Mouse (Mus musculus) embryonic facial prominence, embryonic 11.5 days (tissue): ENCODE results near the gene Unc119b. TPM values are rescaled to one million over a fixed set of nuclear protein-coding genes. Genes with fewer than 3 reads are reported as not detected.

Experiments
- ATAC-seq: fragments of 200-750 bp; cut with Nextera tagmentation; replicated peaks from 2 replicates; pipeline ENCODE4 v1.8.0; 2017; ENCODE audit warnings: low read depth; ENCODE audit not compliant: insufficient number of reproducible peaks, low FRiP score, low TSS enrichment
- DNase-seq: peaks from one replicate; pipeline ENCODE4 v3.0.0-alpha.2; 2015; ENCODE audit warnings: low spot score
- H3K27ac ChIP-seq: fragments of 300-500 bp; sonication (generic); replicated peaks from 2 replicates; pipeline ENCODE4 v1.5.1; 2014; ENCODE audit warnings: mild to moderate bottlenecking, low read depth, low read length, control low read depth
- H3K27me3 ChIP-seq: fragments of 300-500 bp; sonication (generic); 2 replicates; pipeline ENCODE4 v1.6.1; 2014; ENCODE audit warnings: mild to moderate bottlenecking, low read length, moderate library complexity, mixed read lengths; ENCODE audit not compliant: control insufficient read depth, insufficient read depth
- H3K36me3 ChIP-seq: fragments of 300-500 bp; sonication (generic); replicated peaks from 2 replicates; pipeline ENCODE4 v1.6.1; 2014; ENCODE audit warnings: low read depth, mild to moderate bottlenecking, low read length, moderate library complexity, mixed read lengths; ENCODE audit not compliant: control insufficient read depth, insufficient read depth
- H3K4me1 ChIP-seq: fragments of 300-500 bp; sonication (generic); 2 replicates; pipeline ENCODE4 v1.6.1; 2014; ENCODE audit warnings: low read length, mixed read lengths; ENCODE audit not compliant: control insufficient read depth, insufficient read depth
- H3K4me2 ChIP-seq: fragments of 300-500 bp; sonication (generic); 2 replicates; pipeline ENCODE4 v1.6.1; 2014; ENCODE audit warnings: low read depth, mild to moderate bottlenecking, control low read depth, low read length, moderate library complexity
- H3K4me3 ChIP-seq: fragments of 300-500 bp; sonication (generic); 2 replicates; pipeline ENCODE4 v1.5.1; 2014; ENCODE audit warnings: low read depth, low read length, control low read depth
- H3K9ac ChIP-seq: fragments of 300-500 bp; sonication (generic); replicated peaks from 2 replicates; pipeline ENCODE4 v1.6.1; 2014; ENCODE audit warnings: mild to moderate bottlenecking, control low read depth, low read length
- H3K9me3 ChIP-seq: fragments of 300-500 bp; sonication (generic); replicated peaks from 2 replicates; pipeline ENCODE4 v1.6.1; 2016; ENCODE audit warnings: mild to moderate bottlenecking, low read length, inconsistent platforms, mixed read lengths; ENCODE audit not compliant: control insufficient read depth
- WGBS: fragments of 180-500 bp; shearing (Covaris S2); extraction: QIAGEN DNeasy Blood & Tissue Kit; methylation state at CpG from one replicate; pipeline ENCODE4 v1.1.7; 2014; 5-methylcytosine and 5-hydroxymethylcytosine counted together
- polyA plus RNA-seq: library from polyadenylated mRNA; unstranded; fragments of >200 nt; fragmentation: Nextera tagmentation; extraction: Ambion mirVana; gene quantifications from 2 replicates; pipeline ENCODE4 v1.2.1, GENCODE M21; 2014

The Unc119b gene
- polyA plus RNA-seq, 1 experiment from 2014 or later, result 49.6 TPM

DNA sequence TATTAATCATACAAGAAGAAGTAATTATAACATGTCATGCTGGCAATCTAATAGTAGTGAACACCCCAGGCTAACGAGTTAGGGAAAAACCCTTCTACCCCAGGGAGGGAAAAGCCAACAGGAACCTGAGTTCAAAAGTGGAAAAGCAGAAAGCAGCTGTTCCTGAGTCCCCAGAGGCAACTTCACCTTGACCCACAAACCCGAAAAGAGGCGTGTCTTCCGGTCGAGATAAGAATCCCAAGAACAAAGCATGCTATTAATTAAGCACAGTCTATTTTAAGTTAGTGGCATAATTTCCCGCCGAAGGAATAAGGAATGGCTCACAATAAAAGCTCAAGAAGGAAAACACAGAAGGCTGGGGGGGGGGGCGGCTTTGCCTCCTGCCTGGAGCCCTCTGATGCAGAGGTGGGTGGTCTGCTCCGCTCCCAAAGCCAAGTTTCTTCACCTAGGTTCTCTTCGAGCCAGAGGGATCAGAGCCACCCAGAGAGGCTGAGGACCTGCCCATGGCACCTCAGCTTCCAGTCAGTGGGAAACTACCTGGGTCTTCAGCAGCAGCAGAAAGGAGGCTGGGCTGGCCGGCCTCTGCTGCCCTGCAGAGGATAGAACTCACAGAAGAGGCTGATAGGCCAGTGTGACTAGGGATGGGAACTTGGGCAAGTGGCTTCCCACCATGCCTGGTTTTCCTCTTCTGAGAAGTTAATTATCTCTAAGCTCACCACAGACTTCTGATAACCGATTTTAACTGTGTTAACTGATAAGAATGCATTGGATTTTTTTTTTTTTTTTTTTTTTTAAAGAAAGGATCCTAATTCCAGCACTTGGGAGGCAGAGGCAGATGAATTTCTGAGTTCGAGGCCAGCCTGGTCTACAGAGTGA lies 26.5 kb upstream of the Unc119b start:
- Histone ChIP-seq H3K27ac (0 out of 2 replicates have a peak overlapping the region, but pooled peaks have one; percentile 31), H3K36me3 (no peaks in the 10 kb centered on the region), H3K4me1 (no peaks in the 10 kb centered on the region; the same call in 1 of the 2 replicates), H3K4me3 (no peak overlapping the region), H3K9me3 (no peaks in the 10 kb centered on the region), H3K9ac (no peak overlapping the region), H3K27me3 (no peaks in the 10 kb centered on the region), H3K4me2 (no peak overlapping the region)
- DNase-seq (peak; percentile 48), ATAC-seq (no peak)
- WGBS, result 37% methylated on average over 13 of the region's 13 CpGs

DNA sequence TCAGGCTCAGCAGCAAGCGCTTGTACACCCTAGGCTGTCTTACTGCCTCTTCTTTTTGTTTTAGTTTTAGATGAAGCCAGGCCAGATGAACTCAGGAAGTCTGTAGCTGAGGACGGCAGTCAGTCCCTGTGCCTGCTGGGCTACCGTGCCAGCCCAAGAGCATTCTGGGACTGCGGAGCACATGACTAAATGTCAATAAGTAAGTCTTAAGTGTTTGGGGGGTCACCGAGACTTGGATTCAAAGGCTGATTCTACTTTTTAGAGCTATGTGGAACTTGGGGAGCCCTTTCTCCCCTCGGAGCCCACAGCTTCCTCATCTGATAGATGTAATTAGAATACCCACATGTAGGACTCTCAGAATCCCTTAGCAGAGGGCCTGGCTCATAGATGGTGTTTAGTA lies 25.9 kb upstream of the Unc119b start:
- ATAC-seq, result no peak
- H3K4me2 ChIP-seq, result no peak overlapping the region
- H3K4me1 ChIP-seq, result no peaks in the 10 kb centered on the region; the same call in none of the 2 replicates
- 73% methylated on average over 6 of the region's 6 CpGs for WGBS
- H3K27ac ChIP-seq, result no peak overlapping the region
- no peaks in the 10 kb centered on the region for H3K36me3 ChIP-seq
- no peak overlapping the region for H3K9ac ChIP-seq
- no peak overlapping the region for H3K4me3 ChIP-seq
- H3K9me3 ChIP-seq, result no peaks in the 10 kb centered on the region
- H3K27me3 ChIP-seq, result no peaks in the 10 kb centered on the region
- no peak for DNase-seq

DNA sequence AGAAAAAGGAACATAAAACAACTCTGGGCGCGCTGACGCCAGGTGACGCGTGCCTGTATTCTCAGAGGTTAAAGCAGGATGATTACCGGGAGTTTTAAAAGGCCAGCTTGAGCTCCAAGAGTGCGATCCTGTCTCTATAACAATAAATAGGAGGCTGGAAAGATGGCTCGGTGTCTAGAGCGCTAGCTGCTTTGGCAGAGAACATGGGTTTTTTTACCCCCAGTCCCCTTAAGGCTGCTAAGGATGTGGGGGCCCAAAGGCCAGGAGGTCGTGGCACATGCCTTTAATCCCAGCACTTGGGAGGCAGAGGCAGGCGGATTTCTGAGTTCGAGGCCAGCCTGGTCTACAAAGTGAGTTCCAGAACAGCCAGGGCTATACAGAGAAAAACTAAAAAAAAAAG lies 24.4 kb upstream of the Unc119b start:
- no peak for ATAC-seq

DNA sequence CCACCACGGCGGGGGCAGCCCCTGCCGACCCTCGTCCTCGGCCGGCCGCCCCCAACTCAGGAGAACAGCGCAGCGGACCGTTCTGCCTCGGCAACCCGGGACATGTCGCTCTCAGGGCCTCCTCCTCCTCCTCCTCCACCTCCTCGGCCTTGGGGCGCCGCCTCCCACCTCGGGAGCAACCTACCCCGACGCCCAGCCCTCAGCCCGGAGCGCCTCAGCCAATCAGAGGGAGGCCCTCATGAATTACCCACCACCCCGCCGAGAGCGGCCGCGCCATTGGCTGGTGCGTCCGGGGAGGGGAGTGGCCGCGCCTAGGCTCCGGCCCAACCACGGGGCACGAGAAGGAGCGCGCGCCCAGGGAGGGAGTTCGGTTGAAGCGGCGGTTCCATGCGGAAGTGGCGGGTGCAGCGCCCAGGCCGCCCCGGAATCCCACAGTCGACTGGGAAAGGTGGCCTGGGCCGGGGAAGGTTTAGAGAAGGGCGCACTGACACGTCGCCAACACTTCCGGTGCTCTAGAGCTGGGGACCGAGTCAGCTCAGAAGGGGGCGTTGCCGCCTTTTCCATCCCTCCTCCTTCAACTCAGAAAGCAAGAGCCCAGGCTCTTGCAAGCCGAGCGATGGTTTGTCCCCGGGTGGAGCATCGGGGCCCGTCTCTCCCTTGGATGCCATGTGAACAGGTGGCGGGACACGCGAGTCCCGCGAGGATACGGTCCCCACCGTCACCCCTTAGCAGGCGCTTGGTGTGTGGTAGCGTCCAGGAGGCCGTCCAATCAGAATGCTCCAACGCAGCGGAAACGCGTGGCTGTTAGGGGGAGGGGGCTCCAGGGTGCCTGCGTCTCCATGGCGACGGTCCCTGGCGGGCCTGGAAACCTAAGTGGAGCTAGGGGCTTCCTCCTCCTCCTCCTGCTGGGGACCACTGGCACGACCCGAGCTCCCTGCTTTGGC lies 23.5 kb upstream of the Unc119b start, which contains the start of gene Mlec:
Gene Mlec (minus strand): TSS at position 140 of the 944 bp plus-strand sequence.
- ATAC-seq, result peak; percentile 98
- Histone ChIP-seq H3K4me3 (peak within 1 kb of the TSS; percentile 97), H3K4me2 (peak within 1 kb of the TSS; percentile 79), H3K9me3 (no peaks in the 10 kb centered on the region), H3K27me3 (no peaks in the 10 kb centered on the region), H3K4me1 (peaks cover 3% of the 10 kb centered on the region), H3K36me3 (no peaks in the 10 kb centered on the region), H3K9ac (peak within 1 kb of the TSS; percentile 89), H3K27ac (peak within 1 kb of the TSS; percentile 95)
- under 1% methylated on average over 74 of the region's 78 CpGs for WGBS
- DNase-seq, result peak; percentile 99

More for the DNA sequence above, 24.4 kb upstream of the Unc119b start:
- peak overlapping the region; percentile 95 for H3K27ac ChIP-seq
- H3K27me3 ChIP-seq, result no peaks in the 10 kb centered on the region
- H3K9ac ChIP-seq, result peak overlapping the region; percentile 86
- peaks cover 2% of the 10 kb centered on the region for H3K4me1 ChIP-seq
- no peak for DNase-seq
- H3K4me3 ChIP-seq, result peak overlapping the region; percentile 97
- no peaks in the 10 kb centered on the region for H3K36me3 ChIP-seq
- 38% methylated on average over 12 of the region's 12 CpGs for WGBS
- H3K9me3 ChIP-seq, result no peaks in the 10 kb centered on the region
- peak overlapping the region; percentile 79 for H3K4me2 ChIP-seq

DNA sequence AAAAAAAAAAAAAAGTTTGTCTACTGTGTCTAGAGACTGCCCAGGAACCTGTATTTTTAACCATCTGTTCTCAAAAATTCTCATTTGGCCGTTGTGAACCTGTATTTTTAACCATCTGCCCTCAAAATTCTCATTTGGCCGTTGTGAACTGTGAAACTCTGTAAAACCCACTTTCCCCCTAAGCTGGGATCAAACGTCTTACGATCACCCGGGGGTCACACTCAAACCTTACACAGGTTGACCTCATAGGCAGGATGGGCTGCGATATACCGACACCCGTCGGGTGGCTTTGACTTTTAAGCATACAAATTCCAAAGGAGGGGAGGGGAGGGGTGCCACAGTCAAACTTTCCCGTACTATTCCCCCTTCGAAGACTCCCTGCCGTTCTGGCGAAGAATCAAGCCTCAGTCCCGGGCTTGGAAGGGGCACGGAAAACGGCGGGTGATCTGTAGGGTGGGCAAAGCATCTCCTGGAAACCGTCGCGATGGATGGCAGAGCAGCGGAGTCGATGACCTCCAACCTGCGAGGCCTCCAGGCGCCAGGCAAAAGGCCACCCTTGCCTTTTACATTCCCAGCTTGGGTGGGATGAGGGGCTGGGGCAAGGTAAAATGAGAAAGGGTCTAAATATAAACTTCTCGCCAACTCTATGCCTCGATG lies 22.3 kb upstream of the Unc119b start:
- Histone ChIP-seq H3K9ac (peak overlapping the region; percentile 89), H3K27ac (no peak overlapping the region), H3K4me1 (peaks cover 4% of the 10 kb centered on the region), H3K27me3 (no peaks in the 10 kb centered on the region), H3K36me3 (no peaks in the 10 kb centered on the region), H3K4me2 (peak overlapping the region; percentile 58), H3K9me3 (no peaks in the 10 kb centered on the region), H3K4me3 (peak overlapping the region; percentile 97)
- WGBS, result 2% methylated on average over 26 of the region's 26 CpGs
- ATAC-seq, result no peak
- peak; percentile 46 for DNase-seq

DNA sequence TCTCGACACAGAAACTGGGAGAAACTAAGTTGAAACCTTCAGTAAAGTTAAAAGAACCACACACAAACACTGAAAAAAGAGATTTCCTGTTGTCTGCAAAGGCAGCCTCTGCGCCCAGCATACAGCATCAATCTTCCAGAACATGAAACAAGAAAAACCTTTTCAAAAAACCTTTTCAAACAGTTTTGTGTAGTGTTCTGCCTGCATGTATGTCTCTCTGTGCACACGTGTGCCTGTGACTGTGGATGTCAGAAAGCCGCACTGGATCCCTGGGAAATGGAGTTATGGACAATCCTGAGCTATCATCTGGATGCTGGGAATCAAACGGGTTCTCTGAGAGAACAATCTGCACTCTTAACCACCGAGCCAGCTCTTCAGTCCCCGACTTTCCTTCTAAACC lies 21.6 kb upstream of the Unc119b start:
- H3K9me3 ChIP-seq, result no peaks in the 10 kb centered on the region
- DNase-seq (no peak), ATAC-seq (no peak)
- H3K27me3 ChIP-seq, result no peaks in the 10 kb centered on the region
- H3K4me3 ChIP-seq, result peak overlapping the region; percentile 97
- H3K27ac ChIP-seq, result no peak overlapping the region
- WGBS, result 65% methylated on average over 7 of the region's 7 CpGs
- H3K9ac ChIP-seq, result peak overlapping the region; percentile 47
- peaks cover 4% of the 10 kb centered on the region for H3K4me1 ChIP-seq
- H3K36me3 ChIP-seq, result no peaks in the 10 kb centered on the region
- H3K4me2 ChIP-seq, result peak overlapping the region; percentile 58

DNA sequence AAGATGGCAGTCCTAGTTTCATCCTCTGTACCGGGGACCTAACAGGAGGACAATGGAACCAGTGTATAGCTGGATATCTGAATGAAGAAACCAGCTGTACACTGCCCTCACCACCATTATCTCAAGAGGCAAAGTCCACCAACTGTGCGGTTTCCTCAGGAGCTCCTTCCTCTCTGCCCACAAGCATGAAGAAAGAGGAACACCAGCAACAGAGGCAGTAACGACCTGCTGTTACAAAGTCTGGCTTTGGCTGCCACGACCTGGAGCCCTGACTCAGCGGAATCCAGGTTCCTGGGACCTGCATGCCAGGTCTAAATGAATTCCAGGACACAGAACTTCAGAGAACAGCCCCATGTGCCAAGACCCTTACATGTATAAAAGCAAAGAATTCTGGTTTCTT lies 21.1 kb upstream of the Unc119b start:
- Histone ChIP-seq H3K27ac (no peak overlapping the region), H3K4me3 (peak overlapping the region; percentile 19), H3K9ac (peak overlapping the region; percentile 47), H3K36me3 (no peaks in the 10 kb centered on the region), H3K27me3 (no peaks in the 10 kb centered on the region), H3K4me1 (peaks cover 4% of the 10 kb centered on the region), H3K9me3 (no peaks in the 10 kb centered on the region), H3K4me2 (peak overlapping the region; percentile 58)
- no peak for ATAC-seq
- DNase-seq, result peak; percentile 22
- WGBS, result 35% methylated on average over 5 of the region's 5 CpGs
